Mouse (Mus musculus) lung, adult 2 months (tissue): ENCODE data around the gene Poln.

Experiments used
- CTCF ChIP-seq: fragments of 200-500 bp; IDR thresholded peaks from 2 replicates; pipeline ENCODE4 v1.5.1; 2011; ENCODE audit warnings: mild to moderate bottlenecking, low read length, control low read depth; ENCODE audit not compliant: insufficient read depth
- POLR2A ChIP-seq: fragments of 200-500 bp; IDR thresholded peaks from 2 replicates; pipeline ENCODE4 v1.6.1; 2011; ENCODE audit warnings: low read depth, mild to moderate bottlenecking, control low read depth, low read length, borderline replicate concordance; ENCODE audit errors: extremely low read depth

- TF ChIP-seq CTCF (no peak), POLR2A (no peak)
Measured at GRCm38 (mm10) chr5:33996694-33997045, 172.6 kb downstream of the Poln start.
